Mouse (Mus musculus) limb, embryonic 14.5 days (tissue): ENCODE measurements around the gene Metrnl. TPM values are rescaled to one million over a fixed set of nuclear protein-coding genes. Genes with fewer than 3 reads are reported as not detected.

Experiments used
- ATAC-seq: fragments of 200-750 bp; cut with Nextera tagmentation; 2 replicates; pipeline ENCODE4 v1.8.0; 2017; ENCODE audit warnings: low read depth, moderate number of reproducible peaks, moderate TSS enrichment; ENCODE audit not compliant: low FRiP score
- DNase-seq: peaks from one replicate; pipeline ENCODE4 v3.0.0-alpha.2; 2015; ENCODE audit warnings: low spot score
- H3K27ac ChIP-seq: fragments of 300-500 bp; sonication (generic); replicated peaks from 2 replicates; pipeline ENCODE4 v1.5.1; 2014; ENCODE audit warnings: low read depth, mild to moderate bottlenecking, low read length, moderate library complexity, mixed read lengths
- H3K27me3 ChIP-seq: fragments of 300-500 bp; sonication (generic); 2 replicates; pipeline ENCODE4 v1.6.1; 2014; ENCODE audit warnings: low read length, mixed read lengths; ENCODE audit not compliant: control insufficient read depth, insufficient read depth
- H3K36me3 ChIP-seq: fragments of 300-500 bp; sonication (generic); 2 replicates; pipeline ENCODE4 v1.6.1; 2014; ENCODE audit warnings: mild to moderate bottlenecking, low read length, moderate library complexity, mixed read lengths; ENCODE audit not compliant: control insufficient read depth, insufficient read depth
- H3K4me1 ChIP-seq: fragments of 300-500 bp; sonication (generic); 2 replicates; pipeline ENCODE4 v1.6.1; 2014; ENCODE audit warnings: antibody characterized with exemption, low read length, mixed read lengths; ENCODE audit not compliant: control insufficient read depth, insufficient read depth
- H3K4me2 ChIP-seq: fragments of 300-500 bp; sonication (generic); replicated peaks from 2 replicates; pipeline ENCODE4 v1.6.1; 2014; ENCODE audit warnings: low read depth, mild to moderate bottlenecking, low read length, moderate library complexity; ENCODE audit not compliant: severe bottlenecking
- H3K4me3 ChIP-seq: fragments of 300-500 bp; sonication (generic); replicated peaks from 2 replicates; pipeline ENCODE4 v1.5.1; 2014; ENCODE audit warnings: low read length
- H3K9ac ChIP-seq: fragments of 300-500 bp; sonication (generic); 2 replicates; pipeline ENCODE4 v1.6.1; 2014; ENCODE audit warnings: mild to moderate bottlenecking, low read depth, low read length, moderate library complexity; ENCODE audit not compliant: severe bottlenecking
- H3K9me3 ChIP-seq: fragments of 300-500 bp; sonication (generic); 2 replicates; pipeline ENCODE4 v1.6.1; 2016; ENCODE audit warnings: low read length; ENCODE audit not compliant: control insufficient read depth
- POLR2A ChIP-seq: fragments of 200-500 bp; IDR thresholded peaks from 2 replicates; pipeline ENCODE4 v1.8.0; 2012; ENCODE audit warnings: inconsistent platforms, mild to moderate bottlenecking, moderate library complexity, borderline replicate concordance; ENCODE audit not compliant: insufficient read depth, insufficient read length; ENCODE audit errors: extremely low read depth
- WGBS: fragments of 180-500 bp; shearing (Covaris S2); extraction: QIAGEN DNeasy Blood & Tissue Kit; methylation state at CpG from one replicate; pipeline ENCODE4 v1.1.7; 2014; 5-methylcytosine and 5-hydroxymethylcytosine counted together
- polyA plus RNA-seq, 2 experiments: library from polyadenylated mRNA; depleted of rRNA in 1 of 2; stranded (reverse) in 1 of 2; unstranded in 1 of 2; fragments of >200 nt; fragmentation: Nextera tagmentation in 1 of 2; extraction: Ambion mirVana in 1 of 2; gene quantifications; 2 replicates each; pipeline versions ENCODE4 v1.2.1 to v1.2.3; 2012 to 2014

Gene Metrnl
- polyA plus RNA-seq, 2 experiments = 33.0 to 47.9 TPM

DNA sequence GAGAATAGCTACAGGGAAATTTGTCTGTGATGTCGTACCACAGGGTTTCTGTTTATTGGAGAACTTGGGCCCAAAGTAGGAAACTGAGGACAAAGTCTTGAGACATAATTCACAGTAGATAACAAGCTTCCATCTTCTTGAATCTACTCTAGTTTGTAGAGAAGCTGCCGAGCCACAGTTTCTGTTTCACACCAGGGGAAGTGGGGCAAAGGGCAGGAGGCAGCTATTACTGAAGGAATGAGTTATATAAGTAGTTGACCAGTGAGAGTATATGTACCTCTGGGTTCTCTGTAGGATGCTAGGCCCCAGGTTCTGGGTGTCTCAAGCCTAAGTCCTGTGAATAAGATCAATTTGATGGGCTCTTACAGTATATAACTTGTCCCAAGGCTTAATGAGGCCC lies 12.2 kb downstream of the Metrnl start:
- no peaks in the 10 kb centered on the region for H3K27me3 ChIP-seq
- no peak overlapping the region for H3K4me2 ChIP-seq
- WGBS = 96% methylated on average over 2 of the region's 2 CpGs
- DNase-seq = no peak
- no peak for ATAC-seq
- peaks cover 23% of the 10 kb centered on the region; the same call in 1 of the 2 replicates for H3K36me3 ChIP-seq
- no peak for TF ChIP-seq POLR2A
- no peaks in the 10 kb centered on the region for H3K9me3 ChIP-seq
- H3K4me1 ChIP-seq = no peaks in the 10 kb centered on the region
- H3K4me3 ChIP-seq = no peak overlapping the region
- no peak overlapping the region for H3K27ac ChIP-seq
- no peak overlapping the region for H3K9ac ChIP-seq

GRCm38 (mm10) chr11:121714745-121715485 lies 13.6 kb downstream of the Metrnl start:
- 75% methylated on average over 2 of the region's 2 CpGs for WGBS
- no peak for ATAC-seq

DNA sequence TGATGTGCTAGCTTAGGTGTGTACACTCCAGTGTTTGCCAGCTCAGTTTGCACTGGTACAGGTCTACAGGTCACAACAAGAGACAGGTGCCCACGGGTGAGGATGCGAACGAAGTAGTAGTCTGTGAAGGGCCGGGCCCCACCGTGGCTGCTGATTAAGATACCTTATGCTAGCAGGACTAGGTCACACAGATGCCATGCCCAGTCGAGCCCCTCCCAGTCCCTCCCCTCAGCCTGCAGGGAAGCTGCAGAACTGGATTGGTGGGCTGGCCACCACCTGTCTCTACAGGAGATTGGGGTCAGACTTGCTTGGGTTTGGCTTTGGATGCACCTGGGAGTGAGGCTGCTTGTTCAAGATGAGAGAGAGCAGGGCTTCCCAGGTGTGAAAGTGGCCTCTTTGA lies 16.4 kb downstream of the Metrnl start:
- no peak for DNase-seq
- ATAC-seq = no peak
- H3K9me3 ChIP-seq = no peaks in the 10 kb centered on the region
- H3K4me2 ChIP-seq = no peak overlapping the region
- H3K4me3 ChIP-seq = no peak overlapping the region
- TF ChIP-seq POLR2A = no peak
- no peaks in the 10 kb centered on the region for H3K4me1 ChIP-seq
- peaks cover 23% of the 10 kb centered on the region; the same call in 1 of the 2 replicates for H3K36me3 ChIP-seq
- no peaks in the 10 kb centered on the region for H3K27me3 ChIP-seq
- 42% methylated on average over 6 of the region's 6 CpGs for WGBS
- H3K9ac ChIP-seq = no peak overlapping the region
- no peak overlapping the region for H3K27ac ChIP-seq

More at GRCm38 (mm10) chr11:121714745-121715485, 13.6 kb downstream of the Metrnl start:
- H3K27ac ChIP-seq = no peak overlapping the region
- no peaks in the 10 kb centered on the region for H3K9me3 ChIP-seq
- no peak overlapping the region for H3K4me3 ChIP-seq
- H3K4me2 ChIP-seq = no peak overlapping the region
- H3K4me1 ChIP-seq = no peaks in the 10 kb centered on the region
- DNase-seq = no peak
- H3K9ac ChIP-seq = no peak overlapping the region
- peaks cover 23% of the 10 kb centered on the region; the same call in 1 of the 2 replicates for H3K36me3 ChIP-seq
- TF ChIP-seq POLR2A = no peak
- H3K27me3 ChIP-seq = no peaks in the 10 kb centered on the region

GRCm38 (mm10) chr11:121720752-121721151 lies 19.4 kb downstream of the Metrnl start:
- H3K9ac ChIP-seq = no peak overlapping the region
- H3K27ac ChIP-seq = no peak overlapping the region
- H3K4me2 ChIP-seq = no peak overlapping the region
- WGBS = 82% methylated on average over 3 of the region's 3 CpGs
- H3K4me1 ChIP-seq = no peaks in the 10 kb centered on the region
- ATAC-seq (no peak), DNase-seq (no peak)
- H3K9me3 ChIP-seq = no peaks in the 10 kb centered on the region
- H3K4me3 ChIP-seq = no peak overlapping the region
- peaks cover 16% of the 10 kb centered on the region; the same call in 1 of the 2 replicates for H3K36me3 ChIP-seq
- H3K27me3 ChIP-seq = no peaks in the 10 kb centered on the region
- TF ChIP-seq POLR2A = no peak

DNA sequence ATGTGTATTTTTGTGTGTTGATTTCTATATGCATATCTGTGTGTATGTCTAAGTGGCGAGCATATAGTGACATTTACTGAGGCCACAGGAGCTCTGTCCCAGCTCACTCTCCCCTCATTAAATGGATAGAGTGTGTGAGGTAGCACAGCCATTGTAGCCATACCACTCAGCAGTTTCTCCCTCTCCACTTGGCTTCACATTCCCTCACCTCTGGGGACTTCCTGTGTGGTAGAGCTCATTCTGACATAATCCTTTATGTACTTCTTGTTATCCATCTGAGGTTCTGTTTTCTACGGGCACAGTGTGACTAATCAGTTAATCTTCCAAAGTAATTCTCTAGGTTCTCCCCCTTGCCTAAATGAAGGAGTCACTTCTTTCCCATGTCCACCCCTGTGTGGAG lies 21.1 kb downstream of the Metrnl start:
- no peak for TF ChIP-seq POLR2A
- ATAC-seq = no peak
- WGBS = 80% methylated on average over 2 of the region's 2 CpGs

DNA sequence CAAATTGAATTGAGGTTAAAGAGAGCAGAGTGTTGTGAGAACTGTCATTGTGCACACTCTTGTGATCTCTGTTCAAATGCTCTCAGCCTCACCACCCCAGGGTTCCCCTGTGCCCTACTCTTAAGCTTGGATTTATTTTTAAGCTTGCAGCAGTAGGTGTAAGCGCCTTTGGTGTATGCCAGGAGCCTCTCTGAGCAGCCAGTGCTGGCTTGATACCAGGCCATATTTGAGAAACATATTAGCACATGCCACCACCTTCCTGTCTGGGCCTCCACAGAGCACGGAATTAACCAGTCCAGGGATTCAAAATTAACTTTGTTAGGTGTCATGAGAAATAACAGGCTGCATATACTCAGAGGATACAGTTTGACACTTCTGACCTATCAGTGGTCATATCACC lies 25.3 kb downstream of the Metrnl start:
- WGBS = 86% methylated on average over 2 of the region's 2 CpGs
- Histone ChIP-seq H3K27ac (no peak overlapping the region), H3K9me3 (no peaks in the 10 kb centered on the region), H3K4me3 (no peak overlapping the region), H3K4me2 (no peak overlapping the region), H3K4me1 (no peaks in the 10 kb centered on the region), H3K27me3 (no peaks in the 10 kb centered on the region), H3K36me3 (no peaks in the 10 kb centered on the region), H3K9ac (no peak overlapping the region)
- no peak for ATAC-seq
- no peak for DNase-seq
- no peak for TF ChIP-seq POLR2A

More for the DNA sequence above, 21.1 kb downstream of the Metrnl start:
- no peak for DNase-seq
- H3K27me3 ChIP-seq = no peaks in the 10 kb centered on the region
- H3K4me2 ChIP-seq = no peak overlapping the region
- 0 out of 2 replicates have a peak, but pooled peaks cover 4% of the 10 kb centered on the region for H3K36me3 ChIP-seq
- no peak overlapping the region for H3K9ac ChIP-seq
- no peaks in the 10 kb centered on the region for H3K9me3 ChIP-seq
- no peak overlapping the region for H3K4me3 ChIP-seq
- H3K4me1 ChIP-seq = no peaks in the 10 kb centered on the region
- H3K27ac ChIP-seq = no peak overlapping the region
